Mouse (Mus musculus): ENCODE data around the gene Gm29776. TPM values are rescaled to one million over a fixed set of nuclear protein-coding genes. Genes with fewer than 3 reads are reported as not detected.

The Gm29776 gene
- polyA plus RNA-seq, 1 experiment from 2014 or later, result 0.28 TPM

DNA sequence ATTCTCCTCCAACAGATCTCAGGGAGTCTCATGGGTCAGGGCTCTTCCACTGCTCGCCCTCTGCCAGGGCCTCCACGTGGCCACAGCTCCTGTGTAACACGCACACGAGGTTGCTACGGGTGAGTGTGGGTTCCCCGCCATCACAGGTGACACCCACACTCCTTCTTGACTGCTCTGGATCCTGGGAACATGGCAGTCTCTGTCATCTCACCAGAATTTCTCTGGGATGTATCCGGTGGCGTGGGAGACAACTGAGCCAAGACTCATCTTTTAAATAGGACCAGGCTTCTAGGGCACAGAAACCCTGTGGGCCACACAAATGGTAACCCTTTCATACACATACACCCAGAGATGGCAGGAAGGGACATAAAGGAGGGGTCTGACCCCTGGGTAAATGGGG is 33.6 kb upstream of the Gm29776 start:
- H3K27ac ChIP-seq (ENCODE audit: low read depth, low read length), result no peak overlapping the region
- no peaks in the 10 kb centered on the region for H3K27me3 ChIP-seq (replicated peaks; ENCODE audit: control insufficient read depth, insufficient read depth, low read length)
- no peak overlapping the region for H3K9ac ChIP-seq (ENCODE audit: low read depth, low read length)
- H3K4me3 ChIP-seq (ENCODE audit: low read length), result no peak overlapping the region
- H3K9me3 ChIP-seq (ENCODE audit: control insufficient read depth, low read length), result no peaks in the 10 kb centered on the region
- H3K4me2 ChIP-seq (ENCODE audit: low read length), result no peak overlapping the region
- WGBS, result 90% methylated on average over 8 of the region's 8 CpGs
- H3K4me1 ChIP-seq (ENCODE audit: control insufficient read depth, insufficient read depth, low read depth, low read length), result peaks cover 7% of the 10 kb centered on the region
- ATAC-seq, result no peak
- no peaks in the 10 kb centered on the region for H3K36me3 ChIP-seq (ENCODE audit: control insufficient read depth, insufficient read depth, low read length)

DNA sequence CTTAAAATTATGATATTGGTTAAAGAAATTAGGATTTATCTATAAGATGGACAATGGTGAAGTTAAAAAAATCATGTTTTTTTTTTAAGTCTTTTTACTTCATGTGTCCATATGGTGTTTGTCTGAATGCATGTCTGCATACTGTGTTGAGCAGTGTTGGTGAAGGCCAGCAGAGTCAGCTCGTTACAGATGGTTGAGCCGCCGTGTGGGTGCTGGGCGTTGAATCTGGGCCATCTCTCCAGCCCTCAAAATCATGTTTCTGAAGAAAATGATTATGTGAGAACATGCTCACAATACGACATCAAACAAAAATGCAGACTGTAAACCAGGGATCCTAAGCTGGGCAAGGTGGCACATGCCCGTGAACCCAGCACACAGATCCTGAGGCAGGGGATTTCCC is 31.7 kb upstream of the Gm29776 start:
- WGBS, result 86% methylated on average over 6 of the region's 6 CpGs
- H3K4me1 ChIP-seq (ENCODE audit: control insufficient read depth, insufficient read depth, low read depth, low read length), result no peaks in the 10 kb centered on the region
- no peaks in the 10 kb centered on the region for H3K27me3 ChIP-seq (replicated peaks; ENCODE audit: control insufficient read depth, insufficient read depth, low read length)
- no peak overlapping the region for H3K27ac ChIP-seq (ENCODE audit: low read depth, low read length)
- no peaks in the 10 kb centered on the region for H3K9me3 ChIP-seq (ENCODE audit: control insufficient read depth, low read length)
- no peak for ATAC-seq
- H3K4me3 ChIP-seq (ENCODE audit: low read length), result no peak overlapping the region
- no peak overlapping the region for H3K4me2 ChIP-seq (ENCODE audit: low read length)
- no peak overlapping the region for H3K9ac ChIP-seq (ENCODE audit: low read depth, low read length)
- 0 out of 2 replicates have a peak, but pooled peaks cover 1% of the 10 kb centered on the region for H3K36me3 ChIP-seq (ENCODE audit: control insufficient read depth, insufficient read depth, low read length)

DNA sequence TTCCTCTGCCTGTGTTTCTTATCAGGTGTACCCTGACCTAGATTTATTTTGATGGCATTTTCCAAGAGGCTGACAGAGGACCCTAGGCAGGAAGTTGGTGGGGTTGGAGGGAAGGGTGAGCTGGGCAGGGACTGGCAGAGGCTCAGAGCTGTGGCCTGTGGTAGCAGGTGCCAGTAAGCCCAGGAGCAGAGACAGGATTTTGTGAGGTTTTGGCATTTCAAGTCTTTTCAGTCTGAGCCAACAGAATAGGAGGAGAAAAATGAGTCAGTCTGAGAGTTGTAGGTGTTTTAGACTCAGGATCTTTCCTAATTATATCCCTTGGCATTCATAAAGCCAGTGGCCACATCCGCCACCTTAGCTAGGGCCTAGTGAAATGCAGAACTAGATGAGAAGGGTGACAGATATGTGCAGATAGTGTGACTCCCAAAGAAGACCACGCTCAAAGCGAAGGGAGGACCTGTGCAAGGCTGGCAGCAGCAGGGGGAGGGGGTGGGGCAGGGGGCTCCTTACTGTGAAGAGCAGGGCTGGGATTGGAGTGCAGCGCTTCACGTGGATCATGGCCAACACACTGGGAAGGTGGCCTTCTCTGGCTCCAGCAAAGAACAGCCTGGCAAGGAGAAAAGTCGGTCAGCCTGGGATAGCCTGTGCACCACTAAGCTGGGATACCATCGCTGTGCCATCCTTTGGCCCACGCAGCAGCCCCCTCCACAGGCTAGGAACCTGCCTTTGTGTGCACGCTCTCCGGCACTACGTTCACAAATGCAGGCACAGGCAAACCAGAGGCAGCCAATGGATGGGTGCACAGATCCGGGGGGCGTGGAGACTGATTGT is 30.4 kb upstream of the Gm29776 start:
- Histone ChIP-seq H3K4me1 (ENCODE audit: control insufficient read depth, insufficient read depth, low read depth, low read length) (no peaks in the 10 kb centered on the region), H3K9me3 (ENCODE audit: control insufficient read depth, low read length) (no peaks in the 10 kb centered on the region), H3K4me3 (ENCODE audit: low read length) (no peak overlapping the region), H3K36me3 (ENCODE audit: control insufficient read depth, insufficient read depth, low read length) (0 out of 2 replicates have a peak, but pooled peaks cover 4% of the 10 kb centered on the region), H3K9ac (ENCODE audit: low read depth, low read length) (no peak overlapping the region), H3K27me3 (replicated peaks; ENCODE audit: control insufficient read depth, insufficient read depth, low read length) (no peaks in the 10 kb centered on the region), H3K4me2 (ENCODE audit: low read length) (no peak overlapping the region), H3K27ac (ENCODE audit: low read depth, low read length) (no peak overlapping the region)
- no peak for ATAC-seq
- 67% methylated on average over 13 of the region's 13 CpGs for WGBS

DNA sequence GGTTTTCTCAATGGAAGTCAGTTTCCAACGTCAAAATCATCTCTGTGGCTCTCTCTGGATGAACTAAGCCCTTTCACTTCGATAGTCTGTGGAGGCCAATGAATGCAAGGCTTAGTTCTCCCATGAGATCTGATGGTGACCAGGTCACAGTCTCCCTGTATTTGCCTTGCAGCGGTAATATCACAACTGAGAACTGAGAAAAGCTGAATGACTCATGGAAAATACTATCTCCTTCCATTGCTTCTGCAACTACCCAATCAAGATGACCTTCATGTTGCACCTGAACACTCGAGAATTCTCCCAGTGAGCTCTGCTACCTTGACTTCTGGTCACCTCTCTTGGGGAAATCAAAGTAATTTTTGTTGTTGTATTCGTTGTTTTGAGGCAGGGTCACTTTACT is 28.9 kb upstream of the Gm29776 start:
- Histone ChIP-seq H3K9me3 (ENCODE audit: control insufficient read depth, low read length) (no peaks in the 10 kb centered on the region), H3K27me3 (replicated peaks; ENCODE audit: control insufficient read depth, insufficient read depth, low read length) (no peaks in the 10 kb centered on the region), H3K27ac (ENCODE audit: low read depth, low read length) (no peak overlapping the region), H3K9ac (ENCODE audit: low read depth, low read length) (no peak overlapping the region), H3K36me3 (ENCODE audit: control insufficient read depth, insufficient read depth, low read length) (0 out of 2 replicates have a peak, but pooled peaks cover 4% of the 10 kb centered on the region), H3K4me2 (ENCODE audit: low read length) (no peak overlapping the region), H3K4me3 (ENCODE audit: low read length) (no peak overlapping the region), H3K4me1 (ENCODE audit: control insufficient read depth, insufficient read depth, low read depth, low read length) (no peaks in the 10 kb centered on the region)
- no peak for ATAC-seq
- WGBS, result 78% methylated on average over 5 of the region's 5 CpGs

DNA sequence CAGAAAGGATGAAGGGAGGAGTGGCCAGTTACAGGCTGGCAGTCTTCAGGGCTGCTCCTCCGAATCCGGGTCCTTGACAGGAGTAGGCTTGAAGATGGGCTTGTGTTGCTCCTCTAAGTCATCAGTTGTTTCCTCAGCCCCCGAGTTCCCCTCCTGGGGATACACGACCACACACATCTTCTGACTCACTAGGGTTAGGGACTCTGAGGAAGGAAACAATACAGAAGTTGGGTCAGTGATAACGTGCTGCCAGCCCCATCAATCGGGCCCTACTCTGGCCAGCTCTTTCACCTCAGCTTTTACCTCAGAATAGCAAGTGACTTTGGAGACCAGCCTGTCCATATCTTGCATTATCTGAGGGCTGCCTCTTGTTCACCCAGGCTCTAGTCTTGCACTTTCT is 25.4 kb upstream of the Gm29776 start:
- 86% methylated on average over 6 of the region's 6 CpGs for WGBS
- H3K27me3 ChIP-seq (replicated peaks; ENCODE audit: control insufficient read depth, insufficient read depth, low read length), result no peaks in the 10 kb centered on the region
- no peak overlapping the region for H3K9ac ChIP-seq (ENCODE audit: low read depth, low read length)
- 0 out of 2 replicates have a peak, but pooled peaks cover 4% of the 10 kb centered on the region for H3K36me3 ChIP-seq (ENCODE audit: control insufficient read depth, insufficient read depth, low read length)
- H3K9me3 ChIP-seq (ENCODE audit: control insufficient read depth, low read length), result no peaks in the 10 kb centered on the region
- no peak overlapping the region for H3K27ac ChIP-seq (ENCODE audit: low read depth, low read length)
- no peaks in the 10 kb centered on the region for H3K4me1 ChIP-seq (ENCODE audit: control insufficient read depth, insufficient read depth, low read depth, low read length)
- ATAC-seq, result no peak
- no peak overlapping the region for H3K4me2 ChIP-seq (ENCODE audit: low read length)
- H3K4me3 ChIP-seq (ENCODE audit: low read length), result no peak overlapping the region

DNA sequence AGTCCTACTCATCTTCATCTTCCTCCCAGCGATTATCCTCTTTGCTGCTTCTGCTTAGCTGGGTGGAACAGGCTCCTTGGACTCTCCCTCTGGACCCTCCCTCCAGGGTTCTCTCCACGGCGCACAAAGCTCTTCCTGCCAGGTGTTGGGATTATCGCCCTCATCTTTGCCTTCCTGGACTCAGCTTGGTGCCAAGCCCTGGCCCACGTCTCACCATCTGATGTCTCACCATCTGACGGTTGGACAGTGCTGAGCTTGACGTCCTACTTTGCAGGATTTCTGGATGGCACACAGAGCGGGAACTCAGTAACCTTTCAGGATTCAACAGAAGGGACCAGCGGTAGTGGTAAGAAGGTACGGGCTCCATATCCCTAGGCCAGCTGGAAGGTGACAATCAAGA is 23.1 kb upstream of the Gm29776 start:
- no peaks in the 10 kb centered on the region for H3K9me3 ChIP-seq (ENCODE audit: control insufficient read depth, low read length)
- H3K4me2 ChIP-seq (ENCODE audit: low read length), result no peak overlapping the region
- no peak for ATAC-seq
- no peaks in the 10 kb centered on the region for H3K4me1 ChIP-seq (ENCODE audit: control insufficient read depth, insufficient read depth, low read depth, low read length)
- WGBS, result 74% methylated on average over 10 of the region's 10 CpGs
- no peaks in the 10 kb centered on the region for H3K27me3 ChIP-seq (replicated peaks; ENCODE audit: control insufficient read depth, insufficient read depth, low read length)
- H3K9ac ChIP-seq (ENCODE audit: low read depth, low read length), result no peak overlapping the region
- H3K27ac ChIP-seq (ENCODE audit: low read depth, low read length), result no peak overlapping the region
- 0 out of 2 replicates have a peak, but pooled peaks cover 4% of the 10 kb centered on the region for H3K36me3 ChIP-seq (ENCODE audit: control insufficient read depth, insufficient read depth, low read length)
- H3K4me3 ChIP-seq (ENCODE audit: low read length), result no peak overlapping the region

DNA sequence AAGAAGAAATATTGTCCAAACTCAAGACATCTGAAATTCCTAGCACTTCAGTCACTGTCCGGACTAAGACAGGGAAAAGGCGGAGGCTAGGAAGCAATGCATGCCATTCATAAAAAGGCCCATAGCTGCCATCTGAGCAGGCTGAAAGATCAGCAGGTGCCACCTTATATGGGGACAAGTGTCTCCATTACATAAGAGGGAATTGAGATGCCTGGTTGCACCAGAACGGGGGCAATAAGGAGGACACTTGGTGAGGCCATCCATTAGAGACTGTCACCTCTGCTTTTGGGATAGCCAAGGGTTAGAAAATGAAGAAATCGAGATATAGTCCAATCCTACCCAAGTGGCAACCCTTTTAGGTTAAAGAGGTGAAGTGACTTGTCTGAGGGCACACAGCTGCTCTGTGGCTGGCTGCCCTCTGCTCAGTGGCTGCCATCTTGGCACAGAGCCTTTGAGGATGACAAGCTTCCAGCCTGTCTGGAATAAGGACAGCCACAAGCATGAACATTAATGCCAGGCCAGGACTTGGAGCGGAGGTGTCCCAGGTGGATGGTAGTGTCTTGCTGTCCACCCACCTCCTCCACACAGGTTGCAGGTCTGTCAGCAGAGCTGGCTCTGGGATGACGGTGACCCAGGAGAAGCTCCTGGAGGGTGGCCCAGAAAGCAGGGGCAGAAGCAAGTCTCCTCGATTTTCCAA is 22.2 kb upstream of the Gm29776 start:
- Histone ChIP-seq H3K36me3 (ENCODE audit: control insufficient read depth, insufficient read depth, low read length) (0 out of 2 replicates have a peak, but pooled peaks cover 4% of the 10 kb centered on the region), H3K27me3 (replicated peaks; ENCODE audit: control insufficient read depth, insufficient read depth, low read length) (no peaks in the 10 kb centered on the region), H3K9ac (ENCODE audit: low read depth, low read length) (no peak overlapping the region), H3K4me2 (ENCODE audit: low read length) (no peak overlapping the region), H3K4me1 (ENCODE audit: control insufficient read depth, insufficient read depth, low read depth, low read length) (no peaks in the 10 kb centered on the region), H3K27ac (ENCODE audit: low read depth, low read length) (no peak overlapping the region), H3K4me3 (ENCODE audit: low read length) (no peak overlapping the region), H3K9me3 (ENCODE audit: control insufficient read depth, low read length) (no peaks in the 10 kb centered on the region)
- WGBS, result 94% methylated on average over 7 of the region's 7 CpGs
- ATAC-seq, result no peak

DNA sequence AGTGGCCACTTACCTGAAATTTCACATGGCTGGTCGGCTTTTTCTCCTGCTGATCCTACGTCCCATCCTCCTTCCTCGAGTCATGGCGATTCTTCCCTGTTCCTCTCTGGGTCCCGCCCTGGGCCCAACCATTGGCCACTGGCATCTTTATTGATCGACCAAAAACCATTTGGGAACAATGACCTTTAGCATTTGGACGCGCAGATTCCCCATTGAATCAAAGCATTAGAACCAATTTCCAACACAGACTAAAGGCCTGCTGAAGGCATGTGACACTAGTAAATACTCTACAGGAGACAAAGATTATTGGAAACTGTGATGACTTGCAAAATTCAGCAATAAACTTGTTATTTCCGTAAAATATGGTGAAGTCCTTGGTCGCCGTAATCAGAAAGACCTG is 21.4 kb upstream of the Gm29776 start:
- Histone ChIP-seq H3K27me3 (replicated peaks; ENCODE audit: control insufficient read depth, insufficient read depth, low read length) (no peaks in the 10 kb centered on the region), H3K4me3 (ENCODE audit: low read length) (no peak overlapping the region), H3K4me2 (ENCODE audit: low read length) (no peak overlapping the region), H3K27ac (ENCODE audit: low read depth, low read length) (no peak overlapping the region), H3K9me3 (ENCODE audit: control insufficient read depth, low read length) (no peaks in the 10 kb centered on the region), H3K36me3 (ENCODE audit: control insufficient read depth, insufficient read depth, low read length) (0 out of 2 replicates have a peak, but pooled peaks cover under 1% of the 10 kb centered on the region), H3K9ac (ENCODE audit: low read depth, low read length) (no peak overlapping the region), H3K4me1 (ENCODE audit: control insufficient read depth, insufficient read depth, low read depth, low read length) (peaks cover under 1% of the 10 kb centered on the region)
- ATAC-seq, result no peak
- WGBS, result 94% methylated on average over 11 of the region's 11 CpGs

DNA sequence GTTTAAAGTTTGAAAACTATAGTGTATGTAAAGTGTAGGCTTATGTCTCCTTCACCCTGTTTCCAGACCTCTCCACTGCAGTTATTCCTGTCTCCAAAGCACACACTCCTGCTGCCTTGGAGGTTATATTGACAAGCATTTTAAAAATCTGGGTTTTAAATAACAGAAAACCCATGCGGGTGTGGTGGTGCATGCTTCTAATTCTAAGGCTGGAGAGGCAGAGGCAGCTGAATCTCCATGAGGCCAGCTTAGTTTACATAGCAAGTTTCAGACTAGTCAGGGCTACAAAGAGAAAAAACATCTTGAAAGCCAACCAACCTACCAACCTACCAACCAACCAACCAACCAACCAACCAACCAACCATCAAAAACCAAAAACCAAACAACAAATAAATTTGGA is 16.8 kb upstream of the Gm29776 start:
- no peak overlapping the region for H3K27ac ChIP-seq (ENCODE audit: low read depth, low read length)
- WGBS, result 84% methylated on average over 1 of the region's 1 CpGs
- no peak overlapping the region for H3K9ac ChIP-seq (ENCODE audit: low read depth, low read length)
- H3K4me1 ChIP-seq (ENCODE audit: control insufficient read depth, insufficient read depth, low read depth, low read length), result peaks cover 6% of the 10 kb centered on the region
- H3K36me3 ChIP-seq (ENCODE audit: control insufficient read depth, insufficient read depth, low read length), result no peaks in the 10 kb centered on the region
- H3K27me3 ChIP-seq (replicated peaks; ENCODE audit: control insufficient read depth, insufficient read depth, low read length), result no peaks in the 10 kb centered on the region
- H3K4me2 ChIP-seq (ENCODE audit: low read length), result peak overlapping the region; percentile 64
- H3K9me3 ChIP-seq (ENCODE audit: control insufficient read depth, low read length), result no peaks in the 10 kb centered on the region
- H3K4me3 ChIP-seq (ENCODE audit: low read length), result no peak overlapping the region; the same call in 1 of the 2 replicates
- ATAC-seq, result no peak

Data from hindbrain, embryonic 16.5 days (tissue).